Mouse (Mus musculus): Measurements from ENCODE around the gene Gstm5. TPM values are rescaled to one million over a fixed set of nuclear protein-coding genes. Genes with fewer than 3 reads are reported as not detected.

The Gstm5 gene
- polyA plus RNA-seq, 1 experiment = 282 TPM

DNA sequence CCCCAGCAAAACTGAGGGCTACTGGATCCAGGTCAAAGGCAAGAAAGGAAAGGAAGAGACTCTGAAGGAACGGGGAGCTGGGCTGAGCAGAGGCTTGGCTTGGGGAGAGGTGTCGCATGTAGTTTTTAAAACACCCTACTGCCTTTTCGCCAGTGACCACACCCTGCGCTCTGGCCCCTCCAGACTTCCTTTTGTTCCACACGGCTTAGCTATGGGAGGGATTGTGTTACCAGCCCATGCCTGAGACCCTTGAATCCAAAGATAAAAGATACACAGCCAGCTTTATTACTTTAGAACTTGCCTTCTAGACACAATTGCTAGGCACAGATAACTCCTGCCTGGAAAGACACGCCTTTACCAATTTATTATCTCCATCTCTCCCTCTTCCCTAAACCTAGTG, 10.3 kb downstream of the Gstm5 start:
- Histone ChIP-seq H3K4me1 (ENCODE audit: control insufficient read depth, insufficient read depth, low read length) (no peaks in the 10 kb centered on the region), H3K4me3 (replicated peaks; ENCODE audit: insufficient read depth, low read depth, low read length) (no peak overlapping the region), H3K27ac (ENCODE audit: insufficient read depth, low read length) (no peak overlapping the region), H3K27me3 (ENCODE audit: control insufficient read depth, insufficient read depth, low read length) (no peaks in the 10 kb centered on the region; the same call in 1 of the 2 replicates)
- DNase-seq = no peak
- WGBS = 71% methylated on average over 6 of the region's 6 CpGs
- no peak for TF ChIP-seq CTCF (IDR thresholded peaks at IDR 0.05; ENCODE audit: borderline replicate concordance, insufficient read depth, low read depth, low read length)
- no peak for TF ChIP-seq POLR2A (IDR thresholded peaks at IDR 0.05; ENCODE audit: borderline replicate concordance, insufficient read depth, low read length)

GRCm38 (mm10) chr3:107916674-107917073, 21.1 kb downstream of the Gstm5 start:
- no peak for TF ChIP-seq POLR2A (IDR thresholded peaks at IDR 0.05; ENCODE audit: borderline replicate concordance, insufficient read depth, low read length)
- TF ChIP-seq CTCF (IDR thresholded peaks at IDR 0.05; ENCODE audit: borderline replicate concordance, insufficient read depth, low read depth, low read length) = no peak
- DNase-seq = no peak
- 84% methylated on average over 15 of the region's 15 CpGs for WGBS
- Histone ChIP-seq H3K4me1 (ENCODE audit: control insufficient read depth, insufficient read depth, low read length) (no peaks in the 10 kb centered on the region), H3K27ac (ENCODE audit: insufficient read depth, low read length) (no peak overlapping the region), H3K27me3 (ENCODE audit: control insufficient read depth, insufficient read depth, low read length) (no peaks in the 10 kb centered on the region), H3K4me3 (replicated peaks; ENCODE audit: insufficient read depth, low read depth, low read length) (no peak overlapping the region)

- no peak overlapping the region for H3K4me3 ChIP-seq (replicated peaks; ENCODE audit: insufficient read depth, low read depth, low read length)
- WGBS = 79% methylated on average over 3 of the region's 3 CpGs
Observed at GRCm38 (mm10) chr3:107917097-107917496, 21.5 kb downstream of the Gstm5 start.

GRCm38 (mm10) chr3:107917783-107918408, 22.3 kb downstream of the Gstm5 start:
- Histone ChIP-seq H3K27ac (ENCODE audit: insufficient read depth, low read length) (no peak overlapping the region), H3K27me3 (ENCODE audit: control insufficient read depth, insufficient read depth, low read length) (no peaks in the 10 kb centered on the region), H3K4me1 (ENCODE audit: control insufficient read depth, insufficient read depth, low read length) (no peaks in the 10 kb centered on the region), H3K4me3 (replicated peaks; ENCODE audit: insufficient read depth, low read depth, low read length) (no peak overlapping the region)
- 56% methylated on average over 7 of the region's 7 CpGs for WGBS
- peak; percentile 41 to 45 for DNase-seq
- no peak for TF ChIP-seq POLR2A (IDR thresholded peaks at IDR 0.05; ENCODE audit: borderline replicate concordance, insufficient read depth, low read length)
- peak; percentile 34; the same call in 1 of the 2 replicates for TF ChIP-seq CTCF (IDR thresholded peaks at IDR 0.05; ENCODE audit: borderline replicate concordance, insufficient read depth, low read depth, low read length)

More at GRCm38 (mm10) chr3:107917097-107917496, 21.5 kb downstream of the Gstm5 start:
- Histone ChIP-seq H3K27me3 (ENCODE audit: control insufficient read depth, insufficient read depth, low read length) (no peaks in the 10 kb centered on the region), H3K27ac (ENCODE audit: insufficient read depth, low read length) (no peak overlapping the region), H3K4me1 (ENCODE audit: control insufficient read depth, insufficient read depth, low read length) (no peaks in the 10 kb centered on the region)
- no peak; the same call in 1 of the 2 replicates for TF ChIP-seq CTCF (IDR thresholded peaks at IDR 0.05; ENCODE audit: borderline replicate concordance, insufficient read depth, low read depth, low read length)
- TF ChIP-seq POLR2A (IDR thresholded peaks at IDR 0.05; ENCODE audit: borderline replicate concordance, insufficient read depth, low read length) = no peak
- no peak for DNase-seq

GRCm38 (mm10) chr3:107920348-107920747, 24.7 kb downstream of the Gstm5 start:
- TF ChIP-seq POLR2A (IDR thresholded peaks at IDR 0.05; ENCODE audit: borderline replicate concordance, insufficient read depth, low read length) (no peak), CTCF (IDR thresholded peaks at IDR 0.05; ENCODE audit: borderline replicate concordance, insufficient read depth, low read depth, low read length) (no peak)
- DNase-seq = no peak
- no peak overlapping the region for H3K27ac ChIP-seq (ENCODE audit: insufficient read depth, low read length)
- no peaks in the 10 kb centered on the region for H3K27me3 ChIP-seq (ENCODE audit: control insufficient read depth, insufficient read depth, low read length)
- 96% methylated on average over 5 of the region's 5 CpGs for WGBS
- H3K4me3 ChIP-seq (replicated peaks; ENCODE audit: insufficient read depth, low read depth, low read length) = no peak overlapping the region
- no peaks in the 10 kb centered on the region for H3K4me1 ChIP-seq (ENCODE audit: control insufficient read depth, insufficient read depth, low read length)

GRCm38 (mm10) chr3:107925335-107925734, 29.7 kb downstream of the Gstm5 start:
- TF ChIP-seq CTCF (IDR thresholded peaks at IDR 0.05; ENCODE audit: borderline replicate concordance, insufficient read depth, low read depth, low read length) (no peak), POLR2A (IDR thresholded peaks at IDR 0.05; ENCODE audit: borderline replicate concordance, insufficient read depth, low read length) (no peak)
- Histone ChIP-seq H3K4me3 (replicated peaks; ENCODE audit: insufficient read depth, low read depth, low read length) (no peak overlapping the region), H3K4me1 (ENCODE audit: control insufficient read depth, insufficient read depth, low read length) (0 out of 2 replicates have a peak, but pooled peaks cover 3% of the 10 kb centered on the region), H3K27me3 (ENCODE audit: control insufficient read depth, insufficient read depth, low read length) (no peaks in the 10 kb centered on the region), H3K27ac (ENCODE audit: insufficient read depth, low read length) (no peak overlapping the region)
- 96% methylated on average over 3 of the region's 3 CpGs for WGBS
- no peak for DNase-seq

DNA sequence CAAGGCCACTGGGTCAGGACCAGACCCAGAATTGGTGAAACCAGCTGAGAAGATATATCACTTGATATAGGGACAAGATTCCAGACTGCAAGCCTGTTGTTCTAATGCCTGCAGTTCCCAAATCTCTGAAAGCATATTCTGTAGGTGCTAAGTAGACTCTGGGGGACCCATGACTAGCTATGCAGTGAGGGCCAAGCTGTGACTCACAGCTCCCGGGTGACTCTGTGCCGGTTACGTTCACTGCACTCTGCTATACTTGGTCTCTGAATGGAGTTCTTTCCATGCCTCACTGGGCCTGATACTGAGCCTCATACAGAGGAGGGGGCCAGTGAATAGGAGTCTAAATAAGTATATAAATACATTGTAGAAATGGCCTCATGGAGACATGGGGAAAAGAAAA, 32.2 kb downstream of the Gstm5 start:
- Histone ChIP-seq H3K4me3 (replicated peaks; ENCODE audit: insufficient read depth, low read depth, low read length) (no peak overlapping the region), H3K27ac (ENCODE audit: insufficient read depth, low read length) (no peak overlapping the region), H3K27me3 (ENCODE audit: control insufficient read depth, insufficient read depth, low read length) (no peaks in the 10 kb centered on the region), H3K4me1 (ENCODE audit: control insufficient read depth, insufficient read depth, low read length) (0 out of 2 replicates have a peak, but pooled peaks cover 5% of the 10 kb centered on the region)
- WGBS = 56% methylated on average over 3 of the region's 3 CpGs
- no peak for DNase-seq
- TF ChIP-seq CTCF (IDR thresholded peaks at IDR 0.05; ENCODE audit: borderline replicate concordance, insufficient read depth, low read depth, low read length) = no peak
- TF ChIP-seq POLR2A (IDR thresholded peaks at IDR 0.05; ENCODE audit: borderline replicate concordance, insufficient read depth, low read length) = no peak

DNA sequence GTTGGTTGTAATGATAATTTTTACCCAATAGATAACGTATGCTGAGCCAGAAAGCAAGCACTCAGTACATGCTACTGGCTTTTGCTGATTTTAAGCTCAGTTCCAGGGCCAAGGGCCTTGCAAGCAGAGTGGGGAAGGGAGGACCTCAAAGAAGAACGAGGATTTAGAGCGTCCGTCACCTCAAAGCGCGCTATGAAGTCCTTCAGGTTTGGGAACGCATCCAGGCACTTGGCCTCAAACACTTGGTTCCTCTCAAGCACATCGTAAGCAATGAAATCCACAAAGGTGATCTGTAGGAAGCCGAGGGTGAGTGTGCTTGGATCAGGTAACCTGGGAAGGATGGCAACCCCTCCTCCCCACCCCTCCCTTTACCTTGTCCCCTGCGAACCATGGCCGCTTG, 33.1 kb downstream of the Gstm5 start:
- 69% methylated on average over 11 of the region's 11 CpGs for WGBS
- H3K27me3 ChIP-seq (ENCODE audit: control insufficient read depth, insufficient read depth, low read length) = no peaks in the 10 kb centered on the region
- no peak for DNase-seq
- no peak overlapping the region for H3K4me3 ChIP-seq (replicated peaks; ENCODE audit: insufficient read depth, low read depth, low read length)
- H3K4me1 ChIP-seq (ENCODE audit: control insufficient read depth, insufficient read depth, low read length) = 0 out of 2 replicates have a peak, but pooled peaks cover 5% of the 10 kb centered on the region
- no peak for TF ChIP-seq POLR2A (IDR thresholded peaks at IDR 0.05; ENCODE audit: borderline replicate concordance, insufficient read depth, low read length)
- TF ChIP-seq CTCF (IDR thresholded peaks at IDR 0.05; ENCODE audit: borderline replicate concordance, insufficient read depth, low read depth, low read length) = no peak
- no peak overlapping the region for H3K27ac ChIP-seq (ENCODE audit: insufficient read depth, low read length)
